ENCODE assay signal across 10 mouse cellular contexts in the genomic region with DNA sequence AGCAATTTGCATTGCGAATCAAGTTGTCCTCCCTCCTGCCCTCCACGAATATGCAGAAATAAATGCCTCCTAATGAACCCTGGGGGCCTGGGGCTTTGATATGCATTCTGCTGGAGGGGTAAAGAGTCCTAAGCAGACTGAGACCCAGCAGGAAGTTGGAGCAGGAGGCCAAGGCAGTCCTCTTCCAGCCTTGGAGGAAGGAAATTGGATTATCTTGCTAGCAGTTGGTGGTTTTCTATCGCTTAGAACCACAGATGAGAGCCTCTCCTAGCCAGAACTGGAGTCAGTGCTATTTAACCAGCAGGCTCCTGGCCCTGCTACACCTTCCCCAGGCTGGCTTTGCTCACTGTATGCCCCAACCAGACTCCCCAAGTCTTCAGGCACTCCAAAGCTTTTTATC.
A peak's percentile ranks its signal among the peaks of the same experiment; 100 is the strongest.
DNase-seq lines count a peak whose midpoint lies in the region; ATAC-seq and TF ChIP-seq lines count a peak whose summit lies in the region.
"Had no signal": no experiment of that assay in that cellular context is flagged by ENCODE, and none has a peak within 500 bp of the region (broad histone marks: within the 10 kb centered on the region; RNA-seq: fewer than 3 reads in every experiment).

No protein-coding gene starts in this region.

- H3K4me3 ChIP-seq in ES-E14 (ENCODE audit: insufficient read depth in 1 of 2, low read depth in 1 of 2, low read length in 2 of 2, poor library complexity in 1 of 2, severe bottlenecking in 1 of 2) = peak overlapping the region in 1 of 2 experiments; percentile 13
- H3K4me3 ChIP-seq in forebrain, embryonic 11.5 days (ENCODE audit: low read depth, low read length) = no peak overlapping the region
- H3K4me3 ChIP-seq in limb, embryonic 13.5 days = no peak overlapping the region
- no peak overlapping the region for H3K4me3 ChIP-seq in heart, embryonic 12.5 days
- H3K4me3 ChIP-seq: gastrocnemius, adult 2 months had no signal

- H3K36me3 ChIP-seq in ES-E14 (ENCODE audit: control insufficient read depth, insufficient read depth, low read length, poor library complexity, severe bottlenecking) = no peaks in the 10 kb centered on the region
- no peaks in the 10 kb centered on the region for H3K36me3 ChIP-seq in forebrain, embryonic 11.5 days (ENCODE audit: control insufficient read depth, insufficient read depth, low read length)
- H3K36me3 ChIP-seq in limb, embryonic 13.5 days = no peaks in the 10 kb centered on the region
- no peaks in the 10 kb centered on the region for H3K36me3 ChIP-seq in heart, embryonic 12.5 days

- ATAC-seq in forebrain, embryonic 11.5 days (replicated peaks; ENCODE audit: low FRiP score) = no peak
- ATAC-seq in limb, embryonic 13.5 days (ENCODE audit: low FRiP score, low read depth) = no peak
- no peak for ATAC-seq in heart, embryonic 12.5 days (ENCODE audit: insufficient number of reproducible peaks, low FRiP score)

- H3K9me3 ChIP-seq in ES-E14 (ENCODE audit: control insufficient read depth, insufficient read depth, low read depth, low read length) = no peaks in the 10 kb centered on the region
- H3K9me3 ChIP-seq in forebrain, embryonic 11.5 days (ENCODE audit: control insufficient read depth, low read length) = no peaks in the 10 kb centered on the region
- no peaks in the 10 kb centered on the region for H3K9me3 ChIP-seq in limb, embryonic 13.5 days
- peaks cover 6% of the 10 kb centered on the region; the same call in 1 of the 2 replicates for H3K9me3 ChIP-seq in heart, embryonic 12.5 days (replicated peaks)

- in situ Hi-C loops in ES-E14 (cut with MboI; ENCODE audit: low sequenced_read_pairs in 2 of 2, unreplicated experiment in 2 of 2) = no loop called here

- no peaks in the 10 kb centered on the region for H3K27me3 ChIP-seq in forebrain, embryonic 11.5 days (ENCODE audit: control insufficient read depth, insufficient read depth, low read length)
- H3K27me3 ChIP-seq in limb, embryonic 13.5 days = no peaks in the 10 kb centered on the region
- peaks cover 74% of the 10 kb centered on the region for H3K27me3 ChIP-seq in heart, embryonic 12.5 days (replicated peaks)

- peak; percentile 67 for DNase-seq in ES-E14 (ENCODE audit: low read depth, low spot score)
- DNase-seq in brain, embryonic 18.5 days (ENCODE audit: low read depth, low spot score) = peak; percentile 22
- DNase-seq in forebrain, embryonic 11.5 days (ENCODE audit: low spot score) = no peak
- no peak for DNase-seq in layer of hippocampus, adult 9-11 months
- no peak for DNase-seq in urinary bladder, postnatal 36 days (ENCODE audit: low spot score in 2 of 2)
- no peak for DNase-seq in frontal cortex, postnatal 14 days (ENCODE audit: low spot score in 2 of 2)
- DNase-seq: thymus, postnatal 14 days had no signal

- WGBS in forebrain, embryonic 11.5 days = 11% methylated on average over 3 of the region's 3 CpGs
- WGBS in limb, embryonic 13.5 days = 5% methylated on average over 3 of the region's 3 CpGs
- WGBS in heart, embryonic 12.5 days = 19% methylated on average over 3 of the region's 3 CpGs

- H3K27ac ChIP-seq in ES-E14 (ENCODE audit: insufficient read depth, low read depth, low read length, poor library complexity, severe bottlenecking) = peak overlapping the region; percentile 98
- H3K27ac ChIP-seq in forebrain, embryonic 11.5 days (ENCODE audit: low read depth, low read length) = peak overlapping the region; percentile 12; the same call in 1 of the 2 replicates
- no peak overlapping the region for H3K27ac ChIP-seq in limb, embryonic 13.5 days
- no peak overlapping the region for H3K27ac ChIP-seq in heart, embryonic 12.5 days (ENCODE audit: poor library complexity, severe bottlenecking)
- H3K27ac ChIP-seq: gastrocnemius, adult 2 months had no signal

- H3K4me1 ChIP-seq in ES-E14 (ENCODE audit: control insufficient read depth in 2 of 2, insufficient read depth in 2 of 2, low read length in 2 of 2, poor library complexity in 1 of 2) = peaks cover 8 to 10% of the 10 kb centered on the region in 2 experiments
- H3K4me1 ChIP-seq in forebrain, embryonic 11.5 days (replicated peaks; ENCODE audit: control insufficient read depth, insufficient read depth, low read length) = peaks cover 5% of the 10 kb centered on the region; the same call in 1 of the 2 replicates
- H3K4me1 ChIP-seq in limb, embryonic 13.5 days = peaks cover 12% of the 10 kb centered on the region
- H3K4me1 ChIP-seq in heart, embryonic 12.5 days (replicated peaks) = peaks cover 8% of the 10 kb centered on the region

- no peak overlapping the region for H3K4me2 ChIP-seq in forebrain, embryonic 11.5 days (ENCODE audit: low read depth, low read length, severe bottlenecking)
- peak overlapping the region; percentile 25; the same call in 1 of the 2 replicates for H3K4me2 ChIP-seq in limb, embryonic 13.5 days (replicated peaks)
- no peak overlapping the region for H3K4me2 ChIP-seq in heart, embryonic 12.5 days

- peak overlapping the region; percentile 58; the same call in 1 of the 2 replicates for H3K9ac ChIP-seq in ES-E14 (ENCODE audit: insufficient read depth, low read depth, low read length, poor library complexity, severe bottlenecking)
- H3K9ac ChIP-seq in forebrain, embryonic 11.5 days (ENCODE audit: low read length) = no peak overlapping the region; the same call in 1 of the 2 replicates
- no peak overlapping the region for H3K9ac ChIP-seq in limb, embryonic 13.5 days
- H3K9ac ChIP-seq in heart, embryonic 12.5 days = no peak overlapping the region

TF ChIP-seq in ES-E14, 5 proteins besides CTCF, POLR2A, EP300 and RAD21:
- TF ChIP-seq MAFK (IDR thresholded peaks at IDR 0.05; ENCODE audit: insufficient read depth, low read depth, low read length) (no peak), ZC3H11A (IDR thresholded peaks at IDR 0.05; ENCODE audit: borderline replicate concordance, low read depth, low read length) (no peak)

Comparison
In these comparisons a context has a peak if more than half of its experiments do, and no peak if none do; other contexts are left out.
1. DNase-seq: peak in ES-E14 (single experiment) and brain, embryonic 18.5 days (single experiment); none in forebrain, embryonic 11.5 days (single experiment), layer of hippocampus, adult 9-11 months (single experiment), urinary bladder, postnatal 36 days (0 of 2) and frontal cortex, postnatal 14 days (0 of 2).
2. H3K27ac ChIP-seq: peak in ES-E14 (single experiment) and forebrain, embryonic 11.5 days (single experiment); none in limb, embryonic 13.5 days (single experiment) and heart, embryonic 12.5 days (single experiment).